Mouse (Mus musculus) ES-E14 (cell line): Measurements from ENCODE around the gene Maff. TPM values are rescaled to one million over a fixed set of nuclear protein-coding genes. Genes with fewer than 3 reads are reported as not detected.

Experiments
- DNase-seq: peaks from one replicate; pipeline ENCODE4 v3.0.0-alpha.2; 2013; ENCODE audit warnings: low read depth, low spot score
- H3K27ac ChIP-seq: 2 replicates; pipeline ENCODE4 v1.5.1; 2012; ENCODE audit warnings: low read depth, mild to moderate bottlenecking, low read length, moderate library complexity, mixed read lengths; ENCODE audit not compliant: poor library complexity, insufficient read depth, severe bottlenecking
- H3K36me3 ChIP-seq: 2 replicates; pipeline ENCODE4 v1.6.1; 2012; ENCODE audit warnings: mild to moderate bottlenecking, low read length, moderate library complexity, mixed read lengths; ENCODE audit not compliant: control insufficient read depth, poor library complexity, insufficient read depth, severe bottlenecking
- H3K4me1 ChIP-seq, 2 experiments: fragments of 150-350 bp in 1 of 2; sonication (generic) in 1 of 2; 2 replicates each; pipeline ENCODE4 v1.6.1; 2012; ENCODE audit warnings: low read length in 2 of 2, mild to moderate bottlenecking in 1 of 2, mixed read lengths in 1 of 2; ENCODE audit not compliant: control insufficient read depth in 2 of 2, insufficient read depth in 2 of 2, poor library complexity in 1 of 2
- H3K4me3 ChIP-seq, 2 experiments: fragments of 150-350 bp in 1 of 2; sonication (generic) in 1 of 2; 2 replicates each; pipeline ENCODE4 v1.5.1; 2012; ENCODE audit warnings: low read length in 2 of 2, low read depth in 1 of 2, mild to moderate bottlenecking in 1 of 2, mixed read lengths in 1 of 2; ENCODE audit not compliant: insufficient read depth in 1 of 2, poor library complexity in 1 of 2, severe bottlenecking in 1 of 2
- H3K9ac ChIP-seq: 2 replicates; pipeline ENCODE4 v1.6.1; 2012; ENCODE audit warnings: low read depth, mild to moderate bottlenecking, low read length, mixed read lengths; ENCODE audit not compliant: poor library complexity, insufficient read depth, severe bottlenecking
- H3K9me3 ChIP-seq: fragments of 150-350 bp; sonication (generic); 2 replicates; pipeline ENCODE4 v1.6.1; 2012; ENCODE audit warnings: low read depth, mild to moderate bottlenecking, low read length; ENCODE audit not compliant: control insufficient read depth, insufficient read depth
- CHD2 ChIP-seq: IDR thresholded peaks from 2 replicates; pipeline ENCODE4 v1.6.1; 2014; ENCODE audit warnings: mild to moderate bottlenecking, low read depth, low read length, inconsistent platforms
- HCFC1 ChIP-seq: IDR thresholded peaks from 2 replicates; pipeline ENCODE4 v1.6.1; 2012; ENCODE audit warnings: low read length, inconsistent platforms, borderline replicate concordance; ENCODE audit not compliant: insufficient read depth
- MAFK ChIP-seq: IDR thresholded peaks from 2 replicates; pipeline ENCODE4 v1.6.1; 2014; ENCODE audit warnings: mild to moderate bottlenecking, low read depth, low read length, inconsistent platforms; ENCODE audit not compliant: insufficient read depth
- ZC3H11A ChIP-seq: IDR thresholded peaks from 2 replicates; pipeline ENCODE4 v1.6.1; 2012; ENCODE audit warnings: low read depth, mild to moderate bottlenecking, inconsistent platforms, low read length, borderline replicate concordance
- ZNF384 ChIP-seq: IDR thresholded peaks from 2 replicates; pipeline ENCODE4 v1.6.1; 2012; ENCODE audit warnings: low read depth, low read length, inconsistent platforms
- in situ Hi-C, 2 experiments: fragments of 600-800 bp; cut with MboI; formaldehyde crosslinking; loops; one replicate each; pipeline ENCODE4 v1.15.1; 2025; ENCODE audit warnings: low sequenced_read_pairs in 2 of 2, inconsistent platforms in 1 of 2; ENCODE audit not compliant: unreplicated experiment in 2 of 2
- total RNA-seq: library from RNA; depleted of rRNA; stranded (reverse); fragments of 300-350 nt; gene quantifications from 2 replicates; pipeline ENCODE4 v1.2.3, GENCODE M21; 2012

Gene Maff
- total RNA-seq, 1 experiment: 13.2 TPM

DNA sequence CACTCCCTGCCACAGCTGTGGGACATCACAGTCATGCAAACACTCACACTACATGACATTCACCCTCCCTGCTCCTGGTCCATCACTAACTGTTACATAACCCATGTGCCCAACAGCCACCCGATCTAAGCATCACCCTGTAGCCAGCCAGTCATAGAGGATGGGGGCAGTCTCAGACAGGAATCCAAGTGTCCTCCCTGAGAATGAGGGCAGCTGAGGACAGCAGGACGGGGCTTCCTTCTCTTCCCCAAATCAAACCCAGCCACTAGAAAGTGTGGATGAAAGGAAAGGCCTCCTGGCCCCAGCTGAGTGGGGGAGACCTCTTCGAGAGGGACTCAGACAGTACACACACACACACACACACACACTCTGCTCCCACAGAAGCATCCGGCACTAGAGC is 48.4 kb downstream of the Maff start:
- DNase-seq: no peak
- Histone ChIP-seq H3K27ac (no peak overlapping the region), H3K9ac (no peak overlapping the region)

DNA sequence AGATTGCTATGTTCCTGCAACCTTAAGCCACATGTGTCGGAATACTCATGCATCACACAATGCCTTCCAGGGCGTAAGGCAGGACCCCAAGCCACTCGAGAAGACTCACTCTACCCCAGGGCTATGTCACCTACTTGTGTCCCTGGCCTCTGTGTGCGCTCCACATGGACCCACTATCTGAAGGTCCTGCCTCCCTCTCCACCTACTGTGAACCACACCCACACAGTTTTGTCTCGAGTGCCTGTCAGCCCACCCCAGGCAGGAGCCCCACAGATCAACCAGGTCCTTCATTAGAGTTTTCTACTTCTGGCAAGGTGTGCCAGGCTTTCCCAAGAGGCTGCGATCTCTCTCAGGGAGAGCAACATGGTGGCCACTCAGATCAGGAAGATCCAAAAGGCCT is 48.9 kb downstream of the Maff start:
- Histone ChIP-seq H3K36me3 (no peaks in the 10 kb centered on the region; the same call in 1 of the 2 replicates), H3K4me3 (no peak overlapping the region), H3K9ac (no peak overlapping the region), H3K4me1 (peaks cover 10 to 37% of the 10 kb centered on the region in 2 experiments), H3K9me3 (no peaks in the 10 kb centered on the region), H3K27ac (no peak overlapping the region)
- TF ChIP-seq CHD2 (no peak), ZNF384 (no peak), MAFK (no peak), ZC3H11A (no peak), HCFC1 (no peak)
- in situ Hi-C loops: no loop called here
- DNase-seq: no peak

More for the DNA sequence above, 48.4 kb downstream of the Maff start:
- Histone ChIP-seq H3K4me3 (no peak overlapping the region), H3K4me1 (peaks cover 9 to 35% of the 10 kb centered on the region in 2 experiments), H3K36me3 (no peaks in the 10 kb centered on the region; the same call in 1 of the 2 replicates), H3K9me3 (no peaks in the 10 kb centered on the region)
- TF ChIP-seq HCFC1: no peak
- TF ChIP-seq MAFK: no peak
- no peak for TF ChIP-seq ZC3H11A
- TF ChIP-seq ZNF384: no peak
- no peak for TF ChIP-seq CHD2
- in situ Hi-C loops: no loop called here

DNA sequence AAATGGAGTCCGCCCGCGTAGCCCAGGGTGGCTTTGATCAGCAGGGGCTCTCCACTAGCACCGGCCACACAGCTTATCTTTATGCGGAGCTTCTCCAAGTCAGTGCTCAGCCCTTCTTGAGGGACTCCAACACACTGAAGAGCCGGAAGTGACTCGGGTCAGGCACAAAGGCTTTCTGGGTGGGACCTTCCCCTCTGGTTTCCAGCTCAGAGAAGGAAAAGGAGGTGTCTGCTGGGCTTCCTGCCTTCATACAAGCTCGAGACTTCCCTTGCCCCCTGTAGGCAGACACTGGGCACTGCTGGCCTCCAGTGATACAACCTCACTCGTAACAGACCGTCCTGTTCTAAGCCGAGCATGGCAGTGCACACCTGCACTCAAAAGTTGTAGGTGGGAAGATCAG is 50.3 kb downstream of the Maff start:
- peak overlapping the region; percentile 2 to 32; a peak in 1 of 4 replicates for H3K4me3 ChIP-seq
- DNase-seq: no peak
- peak overlapping the region; percentile 29; the same call in 1 of the 2 replicates for H3K9ac ChIP-seq
- in situ Hi-C loops: no loop called here
- no peaks in the 10 kb centered on the region for H3K9me3 ChIP-seq
- peak overlapping the region; percentile 40; the same call in 1 of the 2 replicates for H3K27ac ChIP-seq
- no peaks in the 10 kb centered on the region; the same call in 1 of the 2 replicates for H3K36me3 ChIP-seq
- TF ChIP-seq HCFC1 (no peak), CHD2 (no peak), MAFK (no peak), ZC3H11A (no peak), ZNF384 (no peak)
- peaks cover 11 to 45% of the 10 kb centered on the region in 2 experiments for H3K4me1 ChIP-seq

DNA sequence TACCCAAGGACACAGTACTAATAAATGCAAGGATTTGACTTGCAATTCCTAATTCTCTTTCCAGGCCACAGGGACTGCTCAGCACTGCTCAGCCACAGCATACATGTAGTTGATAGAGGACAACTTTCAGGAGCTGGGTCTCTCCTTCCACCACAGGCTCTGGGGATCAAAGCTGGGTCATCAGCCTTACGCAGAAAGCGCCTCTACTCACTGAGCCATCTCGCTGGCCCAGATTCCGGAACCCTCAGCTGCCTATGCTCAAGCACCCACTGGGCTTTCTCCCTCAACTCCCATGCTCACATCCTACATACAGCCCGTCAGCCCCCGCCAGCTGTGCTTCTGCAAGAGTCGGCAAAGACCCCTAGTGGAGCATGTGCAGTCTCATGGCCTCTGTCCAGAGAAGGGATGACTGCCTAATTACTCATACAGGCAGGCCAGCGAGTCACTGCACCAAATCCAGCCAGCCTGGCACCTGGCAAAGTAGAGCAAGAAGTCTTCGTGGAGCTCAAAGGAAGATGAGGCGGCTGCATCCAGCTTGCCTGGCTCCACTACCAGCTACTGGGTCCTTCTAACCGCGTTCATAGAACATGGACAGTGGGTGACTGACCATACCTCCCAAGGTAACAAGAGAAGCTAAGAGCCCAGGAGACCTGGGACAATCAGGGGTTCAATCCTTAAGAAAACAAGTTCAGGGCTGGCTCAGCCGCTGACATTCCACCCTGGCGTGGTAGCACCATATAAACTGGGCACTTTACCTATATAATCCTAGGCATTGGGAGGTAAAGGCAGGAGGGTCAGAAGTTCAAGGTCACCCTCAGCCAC is 53.0 kb downstream of the Maff start:
- peak overlapping the region; percentile 25; the same call in 1 of the 2 replicates for H3K9ac ChIP-seq
- in situ Hi-C loops: no loop called here

More for the DNA sequence above, 53.0 kb downstream of the Maff start:
- Histone ChIP-seq H3K4me3 (no peak overlapping the region), H3K9me3 (no peaks in the 10 kb centered on the region), H3K4me1 (peaks cover 11 to 44% of the 10 kb centered on the region in 2 experiments), H3K36me3 (no peaks in the 10 kb centered on the region; the same call in 1 of the 2 replicates), H3K27ac (peak overlapping the region; percentile 24; the same call in 1 of the 2 replicates)
- TF ChIP-seq MAFK (no peak), ZNF384 (no peak), HCFC1 (no peak), ZC3H11A (no peak), CHD2 (no peak)
- no peak for DNase-seq
